Comparison of ENCODE assay signal across 17 mouse cellular contexts in genomic region chr1:151880731-151881130, GRCm38 (mm10).
"Had no signal": no experiment of that assay in that cellular context is flagged by ENCODE, and none has a peak within 500 bp of the region (broad histone marks: within the 10 kb centered on the region; RNA-seq: fewer than 3 reads in every experiment).

No protein-coding gene starts in this region.

- H3K27me3 ChIP-seq: limb, embryonic 12.5 days; liver, embryonic 13.5 days; lung, embryonic 15.5 days; midbrain, embryonic 12.5 days; neural tube, embryonic 13.5 days had no signal

- H3K4me3 ChIP-seq: layer of hippocampus, adult 2 months; limb, embryonic 12.5 days; liver, embryonic 13.5 days; lung, embryonic 15.5 days; megakaryocyte, embryonic 14.5 days; midbrain, embryonic 12.5 days; neural tube, embryonic 13.5 days had no signal

- H3K27ac ChIP-seq: layer of hippocampus, adult 2 months; limb, embryonic 12.5 days; liver, embryonic 13.5 days; lung, embryonic 15.5 days; macrophage; midbrain, embryonic 12.5 days; neural tube, embryonic 13.5 days had no signal

- H3K9me3 ChIP-seq: limb, embryonic 12.5 days; liver, embryonic 13.5 days; lung, embryonic 15.5 days; megakaryocyte, embryonic 14.5 days; midbrain, embryonic 12.5 days; neural tube, embryonic 13.5 days had no signal

- H3K4me2 ChIP-seq: limb, embryonic 12.5 days; liver, embryonic 13.5 days; lung, embryonic 15.5 days; midbrain, embryonic 12.5 days; neural tube, embryonic 13.5 days had no signal

- H3K36me3 ChIP-seq: limb, embryonic 12.5 days; liver, embryonic 13.5 days; lung, embryonic 15.5 days; midbrain, embryonic 12.5 days; neural tube, embryonic 13.5 days had no signal

- DNase-seq: kidney, adult 9 months; kidney, postnatal 10 days; kidney, postnatal 4 days; liver; liver, embryonic 13.5 days; liver, postnatal 0 days; lung, postnatal 14 days; right cerebral cortex, adult 18-20 months; right cerebral cortex, postnatal 25 days; thymus, postnatal 36 days had no signal

- H3K9ac ChIP-seq: limb, embryonic 12.5 days; liver, embryonic 13.5 days; liver, postnatal 0 days; lung, embryonic 15.5 days; midbrain, embryonic 12.5 days; neural tube, embryonic 13.5 days had no signal

- H3K4me1 ChIP-seq: liver, embryonic 13.5 days had no signal

- ATAC-seq: liver, postnatal 0 days had no signal
